Mouse (Mus musculus): ENCODE measurements around the gene Ubxn4.

Gene Ubxn4

GRCm38 (mm10) chr1:128243627-128243995 lies at the start of gene Ubxn4:
TSS of gene Ubxn4 (plus strand) at chr1:128243964.
- WGBS = 6% methylated on average over 10 of the region's 10 CpGs

GRCm38 (mm10) chr1:128194011-128194410 lies 49.8 kb upstream of the Ubxn4 start:
- WGBS = 61% methylated on average over 2 of the region's 2 CpGs

GRCm38 (mm10) chr1:128197353-128197752 lies 46.4 kb upstream of the Ubxn4 start:
- 74% methylated on average over 1 of the region's 1 CpGs for WGBS

GRCm38 (mm10) chr1:128213261-128213660 lies 30.5 kb upstream of the Ubxn4 start:
- 72% methylated on average over 5 of the region's 5 CpGs for WGBS

- 92% methylated on average over 2 of the region's 2 CpGs for WGBS
Measured at GRCm38 (mm10) chr1:128221886-128222285, 21.9 kb upstream of the Ubxn4 start.

GRCm38 (mm10) chr1:128223304-128223703 lies 20.5 kb upstream of the Ubxn4 start:
- WGBS = 45% methylated on average over 1 of the region's 1 CpGs

- WGBS = 94% methylated on average over 4 of the region's 4 CpGs
Measured at GRCm38 (mm10) chr1:128235181-128235580, 8.6 kb upstream of the Ubxn4 start.

- WGBS = under 1% methylated on average over 71 of the region's 71 CpGs
Measured at GRCm38 (mm10) chr1:128243996-128244726, 397 bp downstream of the Ubxn4 start.

GRCm38 (mm10) chr1:128244727-128245355 lies 1.1 kb downstream of the Ubxn4 start:
- under 1% methylated on average over 19 of the region's 19 CpGs for WGBS

- WGBS = 85% methylated on average over 7 of the region's 7 CpGs
Measured at GRCm38 (mm10) chr1:128267061-128267460, 23.3 kb downstream of the Ubxn4 start.

GRCm38 (mm10) chr1:128270731-128271130 lies 27.0 kb downstream of the Ubxn4 start:
- 78% methylated on average over 3 of the region's 3 CpGs for WGBS

GRCm38 (mm10) chr1:128275908-128276307 lies 32.1 kb downstream of the Ubxn4 start:
- WGBS = 98% methylated on average over 1 of the region's 1 CpGs

- WGBS = 94% methylated on average over 3 of the region's 3 CpGs
Measured at GRCm38 (mm10) chr1:128278563-128278962, 34.8 kb downstream of the Ubxn4 start.

- WGBS = 98% methylated on average over 3 of the region's 3 CpGs
Measured at GRCm38 (mm10) chr1:128281753-128282152, 38.0 kb downstream of the Ubxn4 start.

- 93% methylated on average over 3 of the region's 3 CpGs for WGBS
Measured at GRCm38 (mm10) chr1:128282924-128283323, 39.2 kb downstream of the Ubxn4 start.

GRCm38 (mm10) chr1:128284157-128284690 lies 40.5 kb downstream of the Ubxn4 start:
- WGBS = 93% methylated on average over 8 of the region's 8 CpGs

- WGBS = 65% methylated on average over 9 of the region's 9 CpGs
Measured at GRCm38 (mm10) chr1:128285136-128285535, 41.4 kb downstream of the Ubxn4 start.

GRCm38 (mm10) chr1:128290295-128290694 lies 46.5 kb downstream of the Ubxn4 start:
- WGBS = 85% methylated on average over 5 of the region's 5 CpGs

- WGBS = 57% methylated on average over 12 of the region's 12 CpGs
Measured at GRCm38 (mm10) chr1:128293524-128293923, 49.8 kb downstream of the Ubxn4 start.

- WGBS = 58% methylated on average over 8 of the region's 8 CpGs
Measured at GRCm38 (mm10) chr1:128295296-128295695, 51.5 kb downstream of the Ubxn4 start.

- 61% methylated on average over 5 of the region's 5 CpGs for WGBS
Measured at GRCm38 (mm10) chr1:128295717-128296528, 52.2 kb downstream of the Ubxn4 start.

- WGBS = 40% methylated on average over 16 of the region's 16 CpGs
Measured at GRCm38 (mm10) chr1:128303900-128304299, 60.1 kb downstream of the Ubxn4 start.

All from cerebral cortex, adult 2 months (tissue).